Mouse (Mus musculus): ENCODE results near the gene Ttc39b. TPM values are rescaled to one million over a fixed set of nuclear protein-coding genes. Genes with fewer than 3 reads are reported as not detected.
A peak's percentile ranks its signal among the peaks of the same experiment; 100 is the strongest.
"Not testable (repeated sequence)": the region's sequence is repeated elsewhere in the genome, so short reads cannot be mapped to it uniquely, and the experiment has no call there.

Ttc39b gene
- polyA plus RNA-seq, 1 experiment, result 2.7 TPM

- WGBS, result 82% methylated on average over 5 of the region's 5 CpGs
Observed at GRCm38 (mm10) chr4:83237656-83238055, 86.4 kb downstream of the Ttc39b start.

GRCm38 (mm10) chr4:83235304-83235703 lies 88.8 kb downstream of the Ttc39b start:
- 62% methylated on average over 1 of the region's 3 CpGs for WGBS

More at GRCm38 (mm10) chr4:83237656-83238055, 86.4 kb downstream of the Ttc39b start:
- DNase-seq (ENCODE audit: low read depth, low spot score), result no peak

GRCm38 (mm10) chr4:83234739-83235138 lies 89.3 kb downstream of the Ttc39b start:
- no peak for DNase-seq (ENCODE audit: low read depth, low spot score)

More at GRCm38 (mm10) chr4:83235304-83235703, 88.8 kb downstream of the Ttc39b start:
- not testable (repeated sequence) for DNase-seq (ENCODE audit: low read depth, low spot score)

GRCm38 (mm10) chr4:83234132-83234531 lies 89.9 kb downstream of the Ttc39b start:
- no peak for DNase-seq (ENCODE audit: low read depth, low spot score)
- 91% methylated on average over 7 of the region's 7 CpGs for WGBS

More at GRCm38 (mm10) chr4:83234739-83235138, 89.3 kb downstream of the Ttc39b start:
- WGBS, result 86% methylated on average over 11 of the region's 11 CpGs

- 81% methylated on average over 22 of the region's 22 CpGs for WGBS
- no peak for DNase-seq (ENCODE audit: low read depth, low spot score)
Observed at GRCm38 (mm10) chr4:83233181-83234123, 90.6 kb downstream of the Ttc39b start.

- WGBS, result 73% methylated on average over 9 of the region's 9 CpGs
- DNase-seq (ENCODE audit: low read depth, low spot score), result no peak
Observed at GRCm38 (mm10) chr4:83232315-83232880, 91.7 kb downstream of the Ttc39b start.

- no peak for DNase-seq (ENCODE audit: low read depth, low spot score)
Observed at GRCm38 (mm10) chr4:83228664-83229283, 95.3 kb downstream of the Ttc39b start.

GRCm38 (mm10) chr4:83228073-83228472 lies 96.0 kb downstream of the Ttc39b start:
- DNase-seq (ENCODE audit: low read depth, low spot score), result no peak
- 90% methylated on average over 10 of the region's 10 CpGs for WGBS

More at GRCm38 (mm10) chr4:83228664-83229283, 95.3 kb downstream of the Ttc39b start:
- WGBS, result 64% methylated on average over 9 of the region's 9 CpGs

- WGBS, result 55% methylated on average over 8 of the region's 8 CpGs
- DNase-seq (ENCODE audit: low read depth, low spot score), result peak; percentile 6
Observed at GRCm38 (mm10) chr4:83225633-83226360, 98.3 kb downstream of the Ttc39b start.

GRCm38 (mm10) chr4:83224242-83224641 lies 99.8 kb downstream of the Ttc39b start:
- DNase-seq (ENCODE audit: low read depth, low spot score), result no peak
- WGBS, result 66% methylated on average over 5 of the region's 5 CpGs

- DNase-seq (ENCODE audit: low read depth, low spot score), result no peak
- WGBS, result 73% methylated on average over 5 of the region's 5 CpGs
Observed at GRCm38 (mm10) chr4:83223197-83223596, 100.9 kb downstream of the Ttc39b start.

- WGBS, result 83% methylated on average over 13 of the region's 13 CpGs
- DNase-seq (ENCODE audit: low read depth, low spot score), result no peak
Observed at GRCm38 (mm10) chr4:83220761-83221557, 103.1 kb downstream of the Ttc39b start.

GRCm38 (mm10) chr4:83219253-83219652 lies 104.8 kb downstream of the Ttc39b start:
- 82% methylated on average over 5 of the region's 5 CpGs for WGBS
- no peak for DNase-seq (ENCODE audit: low read depth, low spot score)

GRCm38 (mm10) chr4:83217128-83217527 lies 106.9 kb downstream of the Ttc39b start:
- 90% methylated on average over 5 of the region's 5 CpGs for WGBS

GRCm38 (mm10) chr4:83216381-83216780 lies 107.7 kb downstream of the Ttc39b start:
- no peak for DNase-seq (ENCODE audit: low read depth, low spot score)
- 84% methylated on average over 7 of the region's 7 CpGs for WGBS

More at GRCm38 (mm10) chr4:83217128-83217527, 106.9 kb downstream of the Ttc39b start:
- no peak for DNase-seq (ENCODE audit: low read depth, low spot score)

- DNase-seq (ENCODE audit: low read depth, low spot score), result no peak
- 62% methylated on average over 1 of the region's 1 CpGs for WGBS
Observed at GRCm38 (mm10) chr4:83215776-83216175, 108.3 kb downstream of the Ttc39b start.

GRCm38 (mm10) chr4:83214822-83215558 lies 109.1 kb downstream of the Ttc39b start:
- DNase-seq (ENCODE audit: low read depth, low spot score), result no peak
- 66% methylated on average over 9 of the region's 9 CpGs for WGBS

GRCm38 (mm10) chr4:83213752-83214151 lies 110.3 kb downstream of the Ttc39b start:
- WGBS, result 81% methylated on average over 6 of the region's 6 CpGs
- no peak for DNase-seq (ENCODE audit: low read depth, low spot score)
